Mouse (Mus musculus) hindbrain, postnatal 0 days (tissue): Measurements from ENCODE around the gene Smpdl3b. TPM values are rescaled to one million over a fixed set of nuclear protein-coding genes. Genes with fewer than 3 reads are reported as not detected.
"Not testable (repeated sequence)": the region's sequence is repeated elsewhere in the genome, so short reads cannot be mapped to it uniquely, and the experiment has no call there.

ENCODE experiments used
- ATAC-seq: fragments of 200-750 bp; cut with Nextera tagmentation; 2 replicates; pipeline ENCODE4 v1.8.0; 2017; ENCODE audit warnings: mild to moderate bottlenecking, moderate TSS enrichment, moderate library complexity
- DNase-seq: peaks from one replicate; pipeline ENCODE4 v3.0.0-alpha.2; 2015; ENCODE audit warnings: low spot score
- H3K27ac ChIP-seq: fragments of 300-500 bp; sonication (generic); 2 replicates; pipeline ENCODE4 v1.5.1; 2014; ENCODE audit warnings: mild to moderate bottlenecking
- H3K27me3 ChIP-seq: fragments of 300-500 bp; sonication (generic); 2 replicates; pipeline ENCODE4 v1.6.1; 2014; ENCODE audit warnings: low read length, mixed read lengths; ENCODE audit not compliant: insufficient read depth
- H3K36me3 ChIP-seq: fragments of 300-500 bp; sonication (generic); 2 replicates; pipeline ENCODE4 v1.6.1; 2014; ENCODE audit warnings: low read length, mixed read lengths; ENCODE audit not compliant: insufficient read depth
- H3K4me1 ChIP-seq: fragments of 300-500 bp; sonication (generic); 2 replicates; pipeline ENCODE4 v1.6.1; 2014; ENCODE audit warnings: antibody characterized with exemption, low read length, mixed read lengths; ENCODE audit not compliant: insufficient read depth
- H3K4me2 ChIP-seq: fragments of 300-500 bp; sonication (generic); 2 replicates; pipeline ENCODE4 v1.6.1; 2014; ENCODE audit warnings: low read depth, mild to moderate bottlenecking, low read length, moderate library complexity, mixed read lengths
- H3K4me3 ChIP-seq: fragments of 300-500 bp; sonication (generic); 2 replicates; pipeline ENCODE4 v1.5.1; 2014; ENCODE audit warnings: low read length
- H3K9ac ChIP-seq: fragments of 300-500 bp; sonication (generic); replicated peaks from 2 replicates; pipeline ENCODE4 v1.6.1; 2014; ENCODE audit warnings: mild to moderate bottlenecking, low read length, moderate library complexity, mixed read lengths
- H3K9me3 ChIP-seq: fragments of 300-500 bp; sonication (generic); 2 replicates; pipeline ENCODE4 v1.6.1; 2016; ENCODE audit warnings: low read length, mixed read lengths
- CTCF ChIP-seq: IDR thresholded peaks from 2 replicates; pipeline ENCODE4 v1.5.1; 2016; ENCODE audit warnings: antibody characterized with exemption, control low read depth, low read depth
- WGBS: fragments of 180-500 bp; shearing (Covaris S2); extraction: QIAGEN DNeasy Blood & Tissue Kit; methylation state at CpG from one replicate; pipeline ENCODE4 v1.1.7; 2014; 5-methylcytosine and 5-hydroxymethylcytosine counted together
- polyA plus RNA-seq: library from polyadenylated mRNA; unstranded; fragments of >200 nt; fragmentation: Nextera tagmentation; extraction: Ambion mirVana; gene quantifications from 2 replicates; pipeline ENCODE4 v1.2.1, GENCODE M21; 2015
- total RNA-seq: library from RNA; depleted of rRNA; stranded (reverse); fragments of >200 nt; gene quantifications from 2 replicates; pipeline ENCODE4 v1.2.3, GENCODE M21; 2014

Smpdl3b gene
- total and polyA plus RNA-seq, 2 experiments from 2014 or later: 0.98 to 1.0 TPM

GRCm38 (mm10) chr4:132802171-132802637, 45.2 kb upstream of the Smpdl3b start:
- ATAC-seq: no peak
- TF ChIP-seq CTCF: no peak
- H3K4me1 ChIP-seq: no peaks in the 10 kb centered on the region
- no peak overlapping the region for H3K4me2 ChIP-seq
- H3K4me3 ChIP-seq: no peak overlapping the region
- WGBS: 64% methylated on average over 16 of the region's 16 CpGs
- no peak for DNase-seq
- H3K27ac ChIP-seq: no peak overlapping the region
- no peaks in the 10 kb centered on the region for H3K27me3 ChIP-seq
- no peak overlapping the region for H3K9ac ChIP-seq
- H3K9me3 ChIP-seq: no peaks in the 10 kb centered on the region
- no peaks in the 10 kb centered on the region for H3K36me3 ChIP-seq

GRCm38 (mm10) chr4:132801176-132802077, 44.4 kb upstream of the Smpdl3b start:
- 89% methylated on average over 18 of the region's 18 CpGs for WGBS
- H3K27me3 ChIP-seq: no peaks in the 10 kb centered on the region
- H3K36me3 ChIP-seq: no peaks in the 10 kb centered on the region
- H3K4me1 ChIP-seq: no peaks in the 10 kb centered on the region
- no peak overlapping the region for H3K4me2 ChIP-seq
- ATAC-seq (no peak), DNase-seq (no peak)
- H3K9me3 ChIP-seq: no peaks in the 10 kb centered on the region
- H3K4me3 ChIP-seq: no peak overlapping the region
- H3K27ac ChIP-seq: no peak overlapping the region
- no peak overlapping the region for H3K9ac ChIP-seq
- TF ChIP-seq CTCF: no peak

- no peak for TF ChIP-seq CTCF
- no peaks in the 10 kb centered on the region for H3K9me3 ChIP-seq
- peaks cover 7% of the 10 kb centered on the region; the same call in 1 of the 2 replicates for H3K27me3 ChIP-seq
- DNase-seq (no peak), ATAC-seq (no peak)
- no peak overlapping the region for H3K4me2 ChIP-seq
- H3K36me3 ChIP-seq: no peaks in the 10 kb centered on the region
- no peak overlapping the region for H3K9ac ChIP-seq
- H3K27ac ChIP-seq: no peak overlapping the region
- no peak overlapping the region for H3K4me3 ChIP-seq
- 93% methylated on average over 4 of the region's 4 CpGs for WGBS
- H3K4me1 ChIP-seq: 0 out of 2 replicates have a peak, but pooled peaks cover 3% of the 10 kb centered on the region
Measured at GRCm38 (mm10) chr4:132799845-132800244, 42.8 kb upstream of the Smpdl3b start.

GRCm38 (mm10) chr4:132798666-132799065, 41.6 kb upstream of the Smpdl3b start:
- H3K4me3 ChIP-seq, H3K27me3 ChIP-seq, H3K4me2 ChIP-seq, DNase-seq, ATAC-seq, H3K9me3 ChIP-seq, H3K36me3 ChIP-seq, H3K9ac ChIP-seq, H3K27ac ChIP-seq, H3K4me1 ChIP-seq: not testable (repeated sequence)
- 90% methylated on average over 3 of the region's 3 CpGs for WGBS

- Histone ChIP-seq H3K4me3 (no peak overlapping the region), H3K36me3 (no peaks in the 10 kb centered on the region), H3K9ac (no peak overlapping the region), H3K4me2 (no peak overlapping the region), H3K27ac (no peak overlapping the region), H3K4me1 (0 out of 2 replicates have a peak, but pooled peaks cover 3% of the 10 kb centered on the region), H3K27me3 (peaks cover 9% of the 10 kb centered on the region; the same call in 1 of the 2 replicates), H3K9me3 (no peaks in the 10 kb centered on the region)
- no peak for TF ChIP-seq CTCF
- DNase-seq (no peak), ATAC-seq (no peak)
- 68% methylated on average over 4 of the region's 4 CpGs for WGBS
Measured at GRCm38 (mm10) chr4:132798028-132798427, 41.0 kb upstream of the Smpdl3b start.

- no peak for DNase-seq
- Histone ChIP-seq H3K4me2 (no peak overlapping the region), H3K27me3 (peaks cover 9% of the 10 kb centered on the region; the same call in 1 of the 2 replicates), H3K4me1 (0 out of 2 replicates have a peak, but pooled peaks cover 3% of the 10 kb centered on the region), H3K9ac (no peak overlapping the region), H3K9me3 (no peaks in the 10 kb centered on the region), H3K4me3 (no peak overlapping the region), H3K36me3 (no peaks in the 10 kb centered on the region), H3K27ac (no peak overlapping the region)
- TF ChIP-seq CTCF: no peak
- WGBS: 80% methylated on average over 1 of the region's 1 CpGs
- ATAC-seq: no peak
Measured at GRCm38 (mm10) chr4:132797461-132797860, 40.4 kb upstream of the Smpdl3b start.
